Mouse (Mus musculus): ENCODE results near the gene Usp50.

GRCm38 (mm10) chr2:126769431-126770181 is 13.7 kb downstream of the Usp50 start:
- TF ChIP-seq CTCF (IDR thresholded peaks at IDR 0.05; ENCODE audit: low read depth) (no peak), EP300 (IDR thresholded peaks at IDR 0.05; ENCODE audit: low read depth) (no peak)

Data from liver, postnatal 0 days (tissue).